Mouse (Mus musculus): ENCODE measurements at regions not wholly inside any gene's neighbourhood (a gene's known extent, or its start where the extent isn't known, plus 50 kb on each side); places are given as distances from the start of the nearest gene placed in this dataset.

GRCm38 (mm10) chr1:145455522-145455921 lies 680.3 kb upstream of the Rgs18 start (continued):
- TF ChIP-seq RCOR1 (IDR thresholded peaks at IDR 0.05; ENCODE audit: low read depth, low read length) (no peak), ETS1 (IDR thresholded peaks at IDR 0.05; ENCODE audit: low read depth, low read length) (0 out of 2 replicates have a peak, but pooled peaks have one; percentile 27), ZMIZ1 (IDR thresholded peaks at IDR 0.05; ENCODE audit: low read depth, low read length) (no peak), MAZ (IDR thresholded peaks at IDR 0.05; ENCODE audit: low read depth, low read length) (no peak), ZNF384 (IDR thresholded peaks at IDR 0.05; ENCODE audit: low read depth, low read length) (no peak), MYB (IDR thresholded peaks at IDR 0.05; ENCODE audit: low read depth, low read length) (no peak), BHLHE40 (IDR thresholded peaks at IDR 0.05; ENCODE audit: borderline replicate concordance, low read depth, low read length) (no peak), JUND (IDR thresholded peaks at IDR 0.05; ENCODE audit: low read depth, low read length) (no peak), USF1 (IDR thresholded peaks at IDR 0.05; ENCODE audit: low read depth, low read length) (peak; percentile 85), ELF1 (IDR thresholded peaks at IDR 0.05; ENCODE audit: low read depth, low read length) (no peak)

Data from MEL (cell line).